Mouse (Mus musculus): Measurements from ENCODE around the gene Arhgap32. TPM values are rescaled to one million over a fixed set of nuclear protein-coding genes. Genes with fewer than 3 reads are reported as not detected.

Gene Arhgap32
- polyA plus RNA-seq, 2 experiments = 8.9 to 12.1 TPM

GRCm38 (mm10) chr9:32219400-32219799, 103.5 kb downstream of the Arhgap32 start:
- ATAC-seq (ENCODE audit: low FRiP score, low read depth) (no peak), DNase-seq (ENCODE audit: low spot score) (no peak)
- H3K9ac ChIP-seq (ENCODE audit: low read depth, low read length, severe bottlenecking) = no peak overlapping the region
- H3K27ac ChIP-seq (replicated peaks; ENCODE audit: low read depth, low read length) = no peak overlapping the region
- no peaks in the 10 kb centered on the region for H3K9me3 ChIP-seq (ENCODE audit: control insufficient read depth, low read length)
- H3K4me3 ChIP-seq (replicated peaks; ENCODE audit: low read length) = no peak overlapping the region
- H3K27me3 ChIP-seq (ENCODE audit: control insufficient read depth, insufficient read depth, low read length) = no peaks in the 10 kb centered on the region
- no peak for TF ChIP-seq POLR2A (IDR thresholded peaks at IDR 0.05; ENCODE audit: borderline replicate concordance, extremely low read depth, insufficient read depth, insufficient read length)
- peaks cover 12% of the 10 kb centered on the region for H3K4me1 ChIP-seq (ENCODE audit: control insufficient read depth, insufficient read depth, low read length)
- WGBS = 85% methylated on average over 4 of the region's 4 CpGs
- no peak overlapping the region for H3K4me2 ChIP-seq (replicated peaks; ENCODE audit: low read depth, low read length, severe bottlenecking)
- H3K36me3 ChIP-seq (ENCODE audit: control insufficient read depth, insufficient read depth, low read length) = no peaks in the 10 kb centered on the region

GRCm38 (mm10) chr9:32222184-32222583, 106.2 kb downstream of the Arhgap32 start:
- Histone ChIP-seq H3K27ac (replicated peaks; ENCODE audit: low read depth, low read length) (no peak overlapping the region), H3K27me3 (ENCODE audit: control insufficient read depth, insufficient read depth, low read length) (no peaks in the 10 kb centered on the region), H3K9me3 (ENCODE audit: control insufficient read depth, low read length) (no peaks in the 10 kb centered on the region), H3K4me2 (replicated peaks; ENCODE audit: low read depth, low read length, severe bottlenecking) (no peak overlapping the region), H3K36me3 (ENCODE audit: control insufficient read depth, insufficient read depth, low read length) (no peaks in the 10 kb centered on the region), H3K4me3 (replicated peaks; ENCODE audit: low read length) (no peak overlapping the region), H3K4me1 (ENCODE audit: control insufficient read depth, insufficient read depth, low read length) (peaks cover 12% of the 10 kb centered on the region), H3K9ac (ENCODE audit: low read depth, low read length, severe bottlenecking) (no peak overlapping the region)
- 80% methylated on average over 4 of the region's 4 CpGs for WGBS
- ATAC-seq (ENCODE audit: low FRiP score, low read depth) = no peak
- no peak for DNase-seq (ENCODE audit: low spot score)
- TF ChIP-seq POLR2A (IDR thresholded peaks at IDR 0.05; ENCODE audit: borderline replicate concordance, extremely low read depth, insufficient read depth, insufficient read length) = no peak

- no peak; the same call in 1 of the 2 replicates for ATAC-seq (ENCODE audit: low FRiP score, low read depth)
- Histone ChIP-seq H3K4me1 (ENCODE audit: control insufficient read depth, insufficient read depth, low read length) (peaks cover 12% of the 10 kb centered on the region), H3K27ac (replicated peaks; ENCODE audit: low read depth, low read length) (no peak overlapping the region), H3K36me3 (ENCODE audit: control insufficient read depth, insufficient read depth, low read length) (no peaks in the 10 kb centered on the region), H3K9me3 (ENCODE audit: control insufficient read depth, low read length) (no peaks in the 10 kb centered on the region), H3K9ac (ENCODE audit: low read depth, low read length, severe bottlenecking) (no peak overlapping the region), H3K4me3 (replicated peaks; ENCODE audit: low read length) (no peak overlapping the region), H3K4me2 (replicated peaks; ENCODE audit: low read depth, low read length, severe bottlenecking) (no peak overlapping the region), H3K27me3 (ENCODE audit: control insufficient read depth, insufficient read depth, low read length) (no peaks in the 10 kb centered on the region)
- WGBS = 37% methylated on average over 5 of the region's 5 CpGs
- no peak for DNase-seq (ENCODE audit: low spot score)
- no peak for TF ChIP-seq POLR2A (IDR thresholded peaks at IDR 0.05; ENCODE audit: borderline replicate concordance, extremely low read depth, insufficient read depth, insufficient read length)
Observed at GRCm38 (mm10) chr9:32223739-32224529, 108.0 kb downstream of the Arhgap32 start.

GRCm38 (mm10) chr9:32224937-32225336, 109.0 kb downstream of the Arhgap32 start:
- no peak for TF ChIP-seq POLR2A (IDR thresholded peaks at IDR 0.05; ENCODE audit: borderline replicate concordance, extremely low read depth, insufficient read depth, insufficient read length)
- no peaks in the 10 kb centered on the region for H3K27me3 ChIP-seq (ENCODE audit: control insufficient read depth, insufficient read depth, low read length)
- H3K4me2 ChIP-seq (replicated peaks; ENCODE audit: low read depth, low read length, severe bottlenecking) = no peak overlapping the region

GRCm38 (mm10) chr9:32225584-32225983, 109.6 kb downstream of the Arhgap32 start:
- H3K4me2 ChIP-seq (replicated peaks; ENCODE audit: low read depth, low read length, severe bottlenecking) = no peak overlapping the region
- no peak overlapping the region for H3K4me3 ChIP-seq (replicated peaks; ENCODE audit: low read length)
- no peaks in the 10 kb centered on the region for H3K27me3 ChIP-seq (ENCODE audit: control insufficient read depth, insufficient read depth, low read length)
- no peak overlapping the region for H3K27ac ChIP-seq (replicated peaks; ENCODE audit: low read depth, low read length)
- DNase-seq (ENCODE audit: low spot score) = no peak
- ATAC-seq (ENCODE audit: low FRiP score, low read depth) = no peak
- no peaks in the 10 kb centered on the region for H3K9me3 ChIP-seq (ENCODE audit: control insufficient read depth, low read length)
- no peaks in the 10 kb centered on the region for H3K36me3 ChIP-seq (ENCODE audit: control insufficient read depth, insufficient read depth, low read length)
- TF ChIP-seq POLR2A (IDR thresholded peaks at IDR 0.05; ENCODE audit: borderline replicate concordance, extremely low read depth, insufficient read depth, insufficient read length) = no peak
- H3K4me1 ChIP-seq (ENCODE audit: control insufficient read depth, insufficient read depth, low read length) = peaks cover 12% of the 10 kb centered on the region
- 62% methylated on average over 1 of the region's 1 CpGs for WGBS
- no peak overlapping the region for H3K9ac ChIP-seq (ENCODE audit: low read depth, low read length, severe bottlenecking)

More at GRCm38 (mm10) chr9:32224937-32225336, 109.0 kb downstream of the Arhgap32 start:
- H3K27ac ChIP-seq (replicated peaks; ENCODE audit: low read depth, low read length) = no peak overlapping the region
- peaks cover 12% of the 10 kb centered on the region for H3K4me1 ChIP-seq (ENCODE audit: control insufficient read depth, insufficient read depth, low read length)
- H3K36me3 ChIP-seq (ENCODE audit: control insufficient read depth, insufficient read depth, low read length) = no peaks in the 10 kb centered on the region
- H3K9me3 ChIP-seq (ENCODE audit: control insufficient read depth, low read length) = no peaks in the 10 kb centered on the region
- 75% methylated on average over 4 of the region's 4 CpGs for WGBS
- ATAC-seq (ENCODE audit: low FRiP score, low read depth) = no peak
- H3K9ac ChIP-seq (ENCODE audit: low read depth, low read length, severe bottlenecking) = no peak overlapping the region
- DNase-seq (ENCODE audit: low spot score) = no peak
- H3K4me3 ChIP-seq (replicated peaks; ENCODE audit: low read length) = no peak overlapping the region
